Mouse (Mus musculus): Measurements from ENCODE around the gene Gm11939. TPM values are rescaled to one million over a fixed set of nuclear protein-coding genes. Genes with fewer than 3 reads are reported as not detected.

Gene Gm11939
- polyA plus RNA-seq, 1 experiment: not detected

DNA sequence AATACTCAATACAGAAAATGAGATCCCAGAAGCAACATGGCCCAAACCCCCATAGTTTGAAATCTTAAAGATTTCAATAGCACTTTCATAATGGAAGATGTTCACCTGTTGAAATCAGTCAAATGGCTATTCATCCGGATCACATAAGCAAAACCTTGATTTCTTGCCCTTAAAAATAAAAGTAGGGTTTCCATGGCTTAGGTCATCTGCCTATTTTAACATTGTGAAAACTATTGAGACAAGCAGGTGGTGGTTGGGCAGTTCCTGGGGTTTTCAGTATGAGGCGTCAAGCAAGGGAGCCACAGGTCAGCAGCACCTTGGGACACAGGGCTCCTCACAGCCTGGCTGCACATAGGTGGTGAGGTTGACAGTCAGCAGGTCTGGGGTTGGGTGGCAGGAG, 3.1 kb downstream of the Gm11939 start:
- Histone ChIP-seq H3K4me3 (ENCODE audit: control insufficient read depth, low read depth, low read length) (no peak overlapping the region), H3K27ac (ENCODE audit: control insufficient read depth, insufficient read depth, low read depth, low read length) (no peak overlapping the region), H3K27me3 (ENCODE audit: control insufficient read depth, insufficient read depth, low read length) (no peaks in the 10 kb centered on the region), H3K36me3 (ENCODE audit: control insufficient read depth, insufficient read depth, low read length) (no peaks in the 10 kb centered on the region), H3K4me1 (ENCODE audit: control insufficient read depth, insufficient read depth, low read length) (no peaks in the 10 kb centered on the region)
- TF ChIP-seq CTCF (IDR thresholded peaks at IDR 0.05; ENCODE audit: control insufficient read depth, insufficient read depth, insufficient replicate concordance, low read depth, low read length) (no peak), POLR2A (IDR thresholded peaks at IDR 0.05; ENCODE audit: control insufficient read depth, low read depth, low read length) (no peak)

GRCm38 (mm10) chr11:99550765-99551164, 8.5 kb downstream of the Gm11939 start, which contains the start of gene Krtap3-3:
Krtap3-3 (minus strand) TSS chr11:99550865.
- no peaks in the 10 kb centered on the region for H3K27me3 ChIP-seq (ENCODE audit: control insufficient read depth, insufficient read depth, low read length)
- H3K4me3 ChIP-seq (ENCODE audit: control insufficient read depth, low read depth, low read length): no peak within 1 kb of the TSS
- no peaks in the 10 kb centered on the region for H3K4me1 ChIP-seq (ENCODE audit: control insufficient read depth, insufficient read depth, low read length)
- H3K27ac ChIP-seq (ENCODE audit: control insufficient read depth, insufficient read depth, low read depth, low read length): no peak within 1 kb of the TSS
- no peak for TF ChIP-seq CTCF (IDR thresholded peaks at IDR 0.05; ENCODE audit: control insufficient read depth, insufficient read depth, insufficient replicate concordance, low read depth, low read length)
- no peak for TF ChIP-seq POLR2A (IDR thresholded peaks at IDR 0.05; ENCODE audit: control insufficient read depth, low read depth, low read length)
- H3K36me3 ChIP-seq (ENCODE audit: control insufficient read depth, insufficient read depth, low read length): no peaks in the 10 kb centered on the region

GRCm38 (mm10) chr11:99547892-99548291, 11.4 kb downstream of the Gm11939 start:
- no peak overlapping the region for H3K4me3 ChIP-seq (ENCODE audit: control insufficient read depth, low read depth, low read length)

GRCm38 (mm10) chr11:99539721-99540120, 19.5 kb downstream of the Gm11939 start:
- no peaks in the 10 kb centered on the region for H3K27me3 ChIP-seq (ENCODE audit: control insufficient read depth, insufficient read depth, low read length)
- no peak for TF ChIP-seq POLR2A (IDR thresholded peaks at IDR 0.05; ENCODE audit: control insufficient read depth, low read depth, low read length)
- TF ChIP-seq CTCF (IDR thresholded peaks at IDR 0.05; ENCODE audit: control insufficient read depth, insufficient read depth, insufficient replicate concordance, low read depth, low read length): no peak
- H3K36me3 ChIP-seq (ENCODE audit: control insufficient read depth, insufficient read depth, low read length): no peaks in the 10 kb centered on the region
- H3K4me1 ChIP-seq (ENCODE audit: control insufficient read depth, insufficient read depth, low read length): no peaks in the 10 kb centered on the region
- no peak overlapping the region for H3K27ac ChIP-seq (ENCODE audit: control insufficient read depth, insufficient read depth, low read depth, low read length)
- no peak overlapping the region for H3K4me3 ChIP-seq (ENCODE audit: control insufficient read depth, low read depth, low read length)

More at GRCm38 (mm10) chr11:99547892-99548291, 11.4 kb downstream of the Gm11939 start:
- TF ChIP-seq CTCF (IDR thresholded peaks at IDR 0.05; ENCODE audit: control insufficient read depth, insufficient read depth, insufficient replicate concordance, low read depth, low read length) (no peak), POLR2A (IDR thresholded peaks at IDR 0.05; ENCODE audit: control insufficient read depth, low read depth, low read length) (no peak)
- H3K4me1 ChIP-seq (ENCODE audit: control insufficient read depth, insufficient read depth, low read length): no peaks in the 10 kb centered on the region
- H3K27ac ChIP-seq (ENCODE audit: control insufficient read depth, insufficient read depth, low read depth, low read length): no peak overlapping the region
- no peaks in the 10 kb centered on the region for H3K27me3 ChIP-seq (ENCODE audit: control insufficient read depth, insufficient read depth, low read length)
- H3K36me3 ChIP-seq (ENCODE audit: control insufficient read depth, insufficient read depth, low read length): no peaks in the 10 kb centered on the region

DNA sequence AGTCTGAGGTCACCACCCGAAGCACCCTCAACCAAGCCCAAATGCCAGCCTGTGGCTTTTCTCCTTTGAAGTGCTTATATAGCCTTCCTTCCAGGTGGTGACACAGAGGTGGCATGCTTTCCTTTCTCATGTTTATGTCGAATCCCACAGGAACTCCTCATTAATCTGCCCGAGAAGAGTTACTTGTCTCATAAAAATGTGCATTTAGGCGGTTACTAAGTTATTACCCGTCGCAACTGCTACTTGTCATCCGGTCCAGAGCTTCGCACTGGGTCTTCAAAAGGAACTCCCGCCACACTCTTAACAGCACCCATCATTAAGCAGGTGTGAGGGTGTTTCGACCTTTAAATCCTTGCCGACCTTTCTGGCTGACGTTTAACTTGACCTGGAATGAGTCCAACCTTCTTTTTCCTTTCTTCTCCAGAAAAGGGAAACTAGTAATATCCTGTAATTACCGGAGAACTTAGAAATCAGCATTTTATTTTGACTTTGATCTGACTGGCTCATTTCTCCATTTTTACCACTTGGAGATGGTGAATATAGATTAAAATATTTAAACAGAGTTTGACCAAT, 37.9 kb downstream of the Gm11939 start, which contains the start of gene Krt39:
Gene Krt39 (minus strand): TSS at position 51 of the 573 bp plus-strand sequence.
- H3K27ac ChIP-seq (ENCODE audit: control insufficient read depth, insufficient read depth, low read depth, low read length): no peak within 1 kb of the TSS
- TF ChIP-seq CTCF (IDR thresholded peaks at IDR 0.05; ENCODE audit: control insufficient read depth, insufficient read depth, insufficient replicate concordance, low read depth, low read length): no peak
- no peak for TF ChIP-seq POLR2A (IDR thresholded peaks at IDR 0.05; ENCODE audit: control insufficient read depth, low read depth, low read length)
- no peaks in the 10 kb centered on the region for H3K27me3 ChIP-seq (ENCODE audit: control insufficient read depth, insufficient read depth, low read length)
- H3K4me3 ChIP-seq (ENCODE audit: control insufficient read depth, low read depth, low read length): no peak within 1 kb of the TSS
- H3K36me3 ChIP-seq (ENCODE audit: control insufficient read depth, insufficient read depth, low read length): no peaks in the 10 kb centered on the region
- no peaks in the 10 kb centered on the region for H3K4me1 ChIP-seq (ENCODE audit: control insufficient read depth, insufficient read depth, low read length)

- no peak for TF ChIP-seq POLR2A (IDR thresholded peaks at IDR 0.05; ENCODE audit: control insufficient read depth, low read depth, low read length)
- no peak for TF ChIP-seq CTCF (IDR thresholded peaks at IDR 0.05; ENCODE audit: control insufficient read depth, insufficient read depth, insufficient replicate concordance, low read depth, low read length)
- no peaks in the 10 kb centered on the region for H3K4me1 ChIP-seq (ENCODE audit: control insufficient read depth, insufficient read depth, low read length)
- no peak overlapping the region for H3K4me3 ChIP-seq (ENCODE audit: control insufficient read depth, low read depth, low read length)
- no peaks in the 10 kb centered on the region for H3K27me3 ChIP-seq (ENCODE audit: control insufficient read depth, insufficient read depth, low read length)
- H3K27ac ChIP-seq (ENCODE audit: control insufficient read depth, insufficient read depth, low read depth, low read length): no peak overlapping the region
- H3K36me3 ChIP-seq (ENCODE audit: control insufficient read depth, insufficient read depth, low read length): no peaks in the 10 kb centered on the region
Observed at GRCm38 (mm10) chr11:99514098-99514497, 45.2 kb downstream of the Gm11939 start.

Other genes with a start within 250 kb of the Gm11939 start
- gene Krt25, start 236.5 kb downstream of the Gm11939 start, polyA plus RNA-seq (2012; rRNA removed): not detected in 2 replicates
- gene Krt26, start 221.5 kb downstream of the Gm11939 start, polyA plus RNA-seq (2012; rRNA removed): 0.05 and 0.12 TPM in 2 replicates
- gene Krt27, start 208.4 kb downstream of the Gm11939 start, polyA plus RNA-seq (2012; rRNA removed): not detected in 2 replicates
- gene Krt28, start 184.6 kb downstream of the Gm11939 start, polyA plus RNA-seq (2012; rRNA removed): 0.11 and 0.25 TPM in 2 replicates
- gene Krt10, start 170.1 kb downstream of the Gm11939 start, polyA plus RNA-seq (2012; rRNA removed): 1.8 TPM in 2 replicates
- 0.07 TPM in 1 of 2 replicates, not detected in the other for gene Krt12, start 137.2 kb downstream of the Gm11939 start, polyA plus RNA-seq (2012; rRNA removed)
- 0.06 and 0.14 TPM in 2 replicates for gene Krt20, start 121.3 kb downstream of the Gm11939 start, polyA plus RNA-seq (2012; rRNA removed)
- gene Krt23, start 66.3 kb downstream of the Gm11939 start, polyA plus RNA-seq (2012; rRNA removed): 0.24 and 0.53 TPM in 2 replicates
- 0.22 and 0.26 TPM in 2 replicates for gene Krt39, start 38.1 kb downstream of the Gm11939 start, polyA plus RNA-seq (2012; rRNA removed)
- gene Krt40, start 16.3 kb downstream of the Gm11939 start, polyA plus RNA-seq (2012; rRNA removed): not detected in 2 replicates
- not detected in 2 replicates for gene Krtap3-3, start 8.6 kb downstream of the Gm11939 start, polyA plus RNA-seq (2012; rRNA removed)
- gene Krtap3-2, start 2.6 kb downstream of the Gm11939 start, polyA plus RNA-seq (2012; rRNA removed): not detected in 2 replicates
- gene Krtap3-1, start 7.2 kb upstream of the Gm11939 start, polyA plus RNA-seq (2012; rRNA removed): 0.48 TPM in 1 of 2 replicates, not detected in the other
- gene Krtap1-5, start 21.6 kb upstream of the Gm11939 start, polyA plus RNA-seq (2012; rRNA removed): not detected in 2 replicates
- gene Krtap1-4, start 24.2 kb upstream of the Gm11939 start, polyA plus RNA-seq (2012; rRNA removed): not detected in 2 replicates
- gene Krtap1-3, start 31.9 kb upstream of the Gm11939 start, polyA plus RNA-seq (2012; rRNA removed): 0.12 TPM in 1 of 2 replicates, not detected in the other
- gene Krtap9-3, start 38.6 kb upstream of the Gm11939 start, polyA plus RNA-seq (2012; rRNA removed): not detected in 2 replicates
- gene Gm11938, start 43.8 kb upstream of the Gm11939 start, polyA plus RNA-seq (2012; rRNA removed): not detected in 2 replicates
- not detected in 2 replicates for gene Gm11937, start 50.7 kb upstream of the Gm11939 start, polyA plus RNA-seq (2012; rRNA removed)
- 0.13 and 0.26 TPM in 2 replicates for gene Krtap2-4, start 55.4 kb upstream of the Gm11939 start, polyA plus RNA-seq (2012; rRNA removed)
- gene Gm11562, start 61.0 kb upstream of the Gm11939 start, polyA plus RNA-seq (2012; rRNA removed): not detected in 2 replicates
- gene Krtap4-1, start 68.8 kb upstream of the Gm11939 start, polyA plus RNA-seq (2012; rRNA removed): not detected in 2 replicates
- gene Krtap4-2, start 75.6 kb upstream of the Gm11939 start, polyA plus RNA-seq (2012; rRNA removed): not detected in 2 replicates
- gene Krtap4-7, start 84.6 kb upstream of the Gm11939 start, polyA plus RNA-seq (2012; rRNA removed): not detected in 2 replicates
- gene Gm11555, start 90.8 kb upstream of the Gm11939 start, polyA plus RNA-seq (2012; rRNA removed): not detected in 2 replicates
- gene Gm11563, start 99.5 kb upstream of the Gm11939 start, polyA plus RNA-seq (2012; rRNA removed): not detected in 2 replicates
- 0.15 TPM in 1 of 2 replicates, not detected in the other for gene Krtap4-6, start 106.5 kb upstream of the Gm11939 start, polyA plus RNA-seq (2012; rRNA removed)
- gene Gm14190, start 131.3 kb upstream of the Gm11939 start, polyA plus RNA-seq (2012; rRNA removed): not detected in 2 replicates
- not detected in 2 replicates for gene Gm14180, start 174.8 kb upstream of the Gm11939 start, polyA plus RNA-seq (2012; rRNA removed)
- gene Gm11595, start 213.4 kb upstream of the Gm11939 start, polyA plus RNA-seq (2012; rRNA removed): not detected in 2 replicates
- gene Krtap4-8, start 221.2 kb upstream of the Gm11939 start, polyA plus RNA-seq (2012; rRNA removed): not detected in 2 replicates
- gene Krtap4-9, start 225.7 kb upstream of the Gm11939 start, polyA plus RNA-seq (2012; rRNA removed): not detected in 2 replicates
- gene Gm11596, start 234.0 kb upstream of the Gm11939 start, polyA plus RNA-seq (2012; rRNA removed): not detected in 2 replicates
- not detected in 2 replicates for gene Gm11569, start 239.5 kb upstream of the Gm11939 start, polyA plus RNA-seq (2012; rRNA removed)
- not detected in 2 replicates for gene Gm11554, start 245.0 kb upstream of the Gm11939 start, polyA plus RNA-seq (2012; rRNA removed)